Mouse (Mus musculus) embryo, embryonic 11 days (tissue): ENCODE measurements around the gene Slc30a1.

Experiments
- DNase-seq: peaks from one replicate; pipeline ENCODE4 v3.0.0-alpha.2; 2015

The Slc30a1 gene

DNA sequence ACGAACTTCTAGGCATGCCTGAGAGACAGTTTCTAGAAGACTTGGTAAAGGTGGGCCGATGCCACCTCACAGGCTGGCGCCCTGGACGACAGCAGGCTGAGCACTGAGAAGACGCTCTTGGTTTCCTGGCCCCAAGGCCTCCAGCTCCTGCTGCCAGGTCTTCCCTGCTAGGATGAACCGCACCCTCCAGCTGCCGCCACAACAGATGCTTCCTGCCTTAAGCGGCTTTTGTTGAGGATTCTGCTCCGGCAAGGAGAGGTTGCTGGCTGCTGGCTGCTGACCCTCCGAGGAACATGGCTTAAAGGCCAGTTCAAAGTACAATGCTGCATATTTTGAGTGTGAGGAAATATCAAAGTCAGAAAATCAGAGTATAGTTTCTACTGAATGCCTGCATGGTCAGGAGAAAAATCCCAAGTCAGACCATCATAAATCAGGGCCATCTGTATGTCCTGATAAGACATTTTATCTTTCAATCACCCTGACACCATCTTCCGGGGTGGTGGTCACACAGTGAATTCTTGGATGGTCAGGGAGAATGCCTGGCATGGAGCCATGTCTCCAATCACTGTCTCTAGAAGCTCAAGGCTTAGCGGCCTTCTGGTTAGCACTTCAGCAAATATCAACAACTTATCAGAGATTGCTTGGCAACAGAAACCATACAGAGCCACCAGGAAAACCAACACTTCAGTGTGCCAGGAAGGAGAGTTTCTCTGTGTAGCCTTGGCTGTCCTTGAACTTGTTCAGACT, 9.6 kb upstream of the Slc30a1 start:
- DNase-seq, result peak; percentile 27

DNA sequence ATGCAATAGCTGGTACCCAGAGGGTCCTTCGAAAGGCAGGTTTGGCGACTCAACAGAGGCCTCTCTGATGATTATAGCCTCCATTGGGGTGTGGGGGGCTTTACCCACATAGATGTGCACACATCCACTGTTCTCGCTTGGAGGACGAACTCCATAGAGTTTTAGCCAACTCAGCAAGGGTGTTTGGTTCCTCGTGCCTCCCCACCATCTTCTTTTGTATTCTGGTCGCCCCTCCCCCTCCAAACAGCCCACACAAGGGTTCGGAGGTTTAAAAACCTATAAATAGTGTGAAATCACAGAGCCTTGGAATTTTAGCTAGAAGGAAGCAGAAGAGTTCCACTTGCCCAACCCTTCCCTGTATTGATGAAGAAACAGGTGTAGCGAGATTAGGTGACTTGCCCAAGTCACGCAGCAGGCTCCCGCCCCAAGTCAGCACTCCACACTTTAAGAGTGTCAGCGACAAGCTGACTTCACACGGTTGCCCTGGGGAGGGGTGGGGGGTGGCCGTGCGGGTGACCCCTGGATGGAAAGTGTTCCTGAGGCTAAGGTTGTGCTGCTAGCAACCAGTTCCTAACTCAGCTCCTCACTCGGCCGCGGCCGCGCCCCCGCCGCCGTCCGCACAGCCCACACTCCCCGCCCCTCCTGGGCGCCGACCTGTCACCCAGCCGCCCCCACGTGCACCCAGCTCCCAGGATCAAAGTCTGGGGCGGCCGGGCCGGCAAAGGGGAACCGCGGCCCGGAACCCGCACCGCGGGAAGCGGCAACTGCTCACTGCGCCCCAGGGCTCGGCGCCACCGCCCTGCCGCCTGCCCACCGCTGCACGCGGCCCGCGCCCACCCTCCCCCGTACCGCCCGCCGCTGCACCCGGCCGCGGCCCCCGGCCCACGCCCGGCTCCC, 682 bp upstream of the Slc30a1 start:
- DNase-seq, result no peak

DNA sequence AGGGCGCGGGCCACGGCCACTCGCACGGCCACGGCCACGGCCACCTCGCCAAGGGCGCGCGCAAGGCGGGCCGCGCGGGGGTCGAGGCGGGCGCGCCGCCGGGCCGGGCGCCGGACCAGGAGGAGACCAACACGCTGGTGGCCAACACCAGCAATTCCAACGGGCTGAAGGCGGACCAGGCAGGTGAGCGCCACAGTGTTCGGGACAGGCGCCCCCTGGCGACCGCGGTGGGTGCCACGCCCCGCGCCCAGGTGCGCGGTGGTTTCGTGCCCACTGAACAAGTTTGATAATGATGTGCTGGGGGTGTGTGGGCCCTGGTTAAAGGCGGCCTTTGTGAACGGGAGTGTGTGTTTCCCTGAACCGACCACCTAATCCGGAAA, 854 bp downstream of the Slc30a1 start:
- DNase-seq, result peak; percentile 81

DNA sequence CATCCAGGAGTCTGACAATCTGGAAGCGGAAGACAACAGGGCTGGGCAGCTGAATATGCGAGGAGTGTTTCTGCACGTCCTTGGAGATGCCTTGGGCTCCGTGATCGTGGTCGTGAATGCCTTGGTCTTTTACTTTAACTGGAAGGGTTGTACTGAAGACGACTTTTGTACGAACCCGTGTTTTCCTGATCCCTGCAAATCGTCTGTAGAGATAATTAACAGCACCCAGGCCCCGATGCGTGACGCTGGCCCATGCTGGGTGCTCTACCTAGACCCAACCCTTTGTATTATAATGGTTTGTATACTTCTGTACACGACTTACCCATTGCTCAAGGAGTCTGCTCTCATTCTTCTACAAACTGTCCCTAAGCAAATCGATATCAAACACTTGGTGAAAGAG, 2.3 kb downstream of the Slc30a1 start:
- no peak for DNase-seq

DNA sequence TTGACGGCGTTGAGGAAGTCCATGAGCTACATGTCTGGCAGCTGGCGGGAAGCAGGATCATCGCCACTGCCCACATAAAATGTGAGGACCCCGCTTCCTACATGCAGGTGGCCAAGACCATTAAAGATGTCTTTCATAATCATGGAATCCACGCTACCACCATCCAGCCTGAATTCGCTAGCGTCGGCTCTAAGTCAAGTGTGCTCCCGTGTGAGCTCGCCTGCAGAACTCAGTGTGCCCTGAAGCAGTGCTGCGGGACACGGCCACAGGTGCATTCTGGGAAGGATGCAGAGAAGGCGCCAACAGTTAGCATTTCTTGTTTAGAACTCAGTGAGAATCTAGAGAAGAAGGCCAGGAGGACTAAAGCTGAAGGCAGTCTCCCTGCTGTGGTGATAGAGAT, 2.7 kb downstream of the Slc30a1 start:
- DNase-seq, result no peak

DNA sequence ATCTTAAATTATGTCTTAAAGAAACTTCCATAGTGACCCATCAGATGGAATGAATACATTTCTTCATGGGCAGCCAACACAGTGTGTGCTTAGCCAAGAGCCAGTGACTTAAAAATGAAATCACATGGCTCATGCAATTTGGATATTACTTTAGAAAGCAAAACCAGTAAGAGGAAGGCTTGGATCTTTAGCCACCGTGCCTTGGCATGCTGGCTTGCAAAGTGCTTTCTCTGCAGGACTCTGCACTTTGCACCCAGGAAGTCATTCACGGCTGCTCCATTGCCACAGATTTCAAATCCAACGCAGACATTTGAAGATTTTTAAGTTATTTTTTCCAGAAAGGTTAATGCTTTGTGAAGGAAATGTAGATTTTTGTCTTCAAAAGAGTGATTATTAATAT, 4.1 kb downstream of the Slc30a1 start:
- DNase-seq, result no peak

DNA sequence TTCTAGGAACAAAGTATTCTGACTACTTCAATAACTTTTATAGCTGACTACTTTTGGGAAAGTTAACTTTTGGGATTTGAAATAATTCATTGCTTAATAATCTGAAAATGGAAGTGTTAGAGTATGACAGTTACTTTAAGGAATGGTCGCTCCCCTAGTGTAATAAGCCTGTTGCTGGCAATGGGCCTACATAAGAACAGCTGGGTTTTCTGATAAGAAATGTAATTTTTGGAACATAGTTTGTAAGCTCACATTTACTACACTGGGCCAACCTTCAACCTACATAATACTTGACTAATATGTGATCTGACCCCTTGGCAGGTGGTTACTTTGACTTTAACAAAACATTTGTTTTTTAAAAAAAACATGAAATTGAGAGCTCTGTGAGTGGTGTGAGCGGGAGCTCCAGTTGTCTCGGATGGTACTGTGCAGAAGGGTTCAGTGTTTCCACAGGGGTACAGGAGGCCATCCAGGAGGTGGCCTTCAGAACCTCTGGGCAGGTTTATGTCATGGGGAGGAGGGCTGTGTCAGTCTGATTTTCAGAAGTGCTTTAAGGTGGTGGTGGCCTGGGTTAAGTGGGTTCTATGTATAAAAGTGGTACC, 4.6 kb downstream of the Slc30a1 start:
- DNase-seq, result no peak

DNA sequence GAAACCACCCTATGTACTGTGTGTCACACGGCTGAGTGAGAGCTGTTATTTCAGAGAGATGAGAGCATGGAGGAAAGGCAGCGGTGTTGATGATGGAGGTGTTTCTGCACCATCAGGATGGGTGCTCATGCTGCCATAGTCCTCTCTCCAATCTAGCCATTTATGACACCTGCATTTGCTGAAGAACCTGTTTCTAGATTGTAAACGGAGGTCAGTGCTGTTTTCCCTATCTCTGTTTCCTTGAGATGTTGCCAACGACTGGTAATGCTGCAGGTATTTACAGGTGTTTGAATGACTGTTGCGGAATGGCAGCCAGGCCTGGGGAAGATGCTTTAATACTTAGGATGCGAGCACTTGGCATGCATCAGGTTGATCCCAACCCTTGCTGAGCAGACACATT, 8.1 kb downstream of the Slc30a1 start:
- DNase-seq, result no peak

DNA sequence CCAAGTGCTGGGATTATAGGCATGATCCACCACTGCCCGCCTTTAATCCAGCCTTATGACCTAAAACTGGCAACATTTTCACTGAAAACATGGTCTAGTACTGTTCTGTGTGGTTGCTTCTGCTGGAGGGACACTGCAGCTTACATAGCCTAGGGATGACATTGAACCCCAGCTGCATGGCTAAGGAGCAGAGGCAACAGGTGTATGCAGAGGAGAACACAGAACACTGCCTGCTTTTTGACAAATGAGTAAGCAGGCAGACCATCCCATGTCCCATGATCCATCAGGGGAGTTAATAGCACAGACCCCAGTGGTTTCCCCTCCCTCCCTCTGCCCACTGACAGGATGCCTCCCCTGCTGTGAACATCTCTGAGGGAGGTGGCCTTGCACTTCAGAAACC, 9.0 kb downstream of the Slc30a1 start:
- DNase-seq, result no peak

DNA sequence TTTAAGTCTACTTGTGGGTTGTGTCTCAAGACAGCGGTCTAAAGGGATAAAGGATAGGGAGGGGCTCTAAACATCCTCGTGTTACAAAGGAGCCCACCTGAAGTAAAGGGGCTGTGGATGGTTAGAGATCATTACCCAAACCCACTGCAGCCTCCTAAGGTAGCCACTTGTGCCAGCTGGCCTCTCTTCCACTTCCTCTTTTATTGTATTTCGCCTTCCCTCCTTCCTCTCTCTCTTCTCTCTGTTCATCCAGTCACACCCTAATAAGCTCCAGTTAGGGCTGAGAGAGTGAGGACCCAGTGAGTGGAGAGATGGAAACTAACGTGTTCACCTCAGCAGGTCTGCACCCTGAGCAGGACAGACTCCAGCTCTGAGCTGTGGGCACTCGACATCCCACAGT, 10.3 kb downstream of the Slc30a1 start:
- no peak for DNase-seq

DNA sequence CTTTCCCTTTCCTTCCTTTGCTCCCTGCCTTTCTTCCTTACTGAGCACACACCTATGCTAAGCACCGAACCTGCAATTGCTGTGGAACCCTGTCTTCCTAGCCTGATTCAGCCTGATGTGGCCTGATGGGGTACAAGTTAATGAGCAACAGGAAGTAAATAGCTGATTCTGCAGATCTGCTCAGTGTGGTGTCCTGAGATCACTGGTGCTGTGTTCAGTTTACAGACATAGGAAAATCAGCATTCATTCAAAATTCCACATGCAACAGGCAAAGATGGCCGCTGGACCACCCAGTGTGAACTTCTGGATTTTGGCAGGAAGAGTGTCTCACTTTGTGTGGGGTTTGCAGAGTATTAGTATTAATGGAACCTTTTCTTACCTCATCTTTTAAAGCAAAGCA, 12.8 kb downstream of the Slc30a1 start:
- no peak for DNase-seq

DNA sequence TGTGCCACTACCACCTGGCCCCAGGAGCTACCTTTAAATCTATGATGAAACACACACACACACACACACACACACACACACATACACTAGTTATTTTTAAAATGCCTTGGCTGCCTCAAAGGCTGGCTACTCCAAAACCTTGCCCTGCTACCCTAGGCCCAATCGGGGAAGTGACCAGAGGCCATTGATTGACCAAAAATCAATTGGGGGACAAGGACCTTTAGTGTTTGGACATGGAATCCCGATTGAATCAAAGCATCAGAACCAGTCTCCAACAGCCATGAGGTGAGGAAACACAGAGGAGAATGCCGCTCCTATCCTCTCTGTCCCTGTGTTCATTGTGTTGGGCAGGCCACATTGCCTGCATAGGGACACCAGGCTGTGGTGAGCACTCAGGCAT, 15.1 kb downstream of the Slc30a1 start:
- no peak for DNase-seq

DNA sequence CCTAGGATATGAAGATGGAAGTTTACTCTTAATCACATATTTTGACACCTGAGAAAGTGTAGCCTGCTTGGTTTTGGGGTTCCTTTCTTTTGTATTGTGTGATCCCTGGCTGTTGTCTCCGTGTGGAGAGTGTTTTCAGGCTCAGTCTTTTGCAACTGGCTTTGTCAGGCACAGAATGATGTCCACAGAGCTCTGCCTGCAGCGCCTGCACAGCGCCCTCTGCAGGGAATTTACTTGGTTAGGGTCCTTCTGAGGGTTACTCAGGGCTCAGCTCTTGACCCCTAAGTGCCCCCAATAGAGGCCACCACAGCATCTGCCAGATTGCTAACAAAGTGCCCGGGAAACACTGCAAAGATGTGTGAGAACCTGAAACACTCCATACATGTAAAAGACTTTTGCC, 18.9 kb downstream of the Slc30a1 start:
- DNase-seq, result no peak

DNA sequence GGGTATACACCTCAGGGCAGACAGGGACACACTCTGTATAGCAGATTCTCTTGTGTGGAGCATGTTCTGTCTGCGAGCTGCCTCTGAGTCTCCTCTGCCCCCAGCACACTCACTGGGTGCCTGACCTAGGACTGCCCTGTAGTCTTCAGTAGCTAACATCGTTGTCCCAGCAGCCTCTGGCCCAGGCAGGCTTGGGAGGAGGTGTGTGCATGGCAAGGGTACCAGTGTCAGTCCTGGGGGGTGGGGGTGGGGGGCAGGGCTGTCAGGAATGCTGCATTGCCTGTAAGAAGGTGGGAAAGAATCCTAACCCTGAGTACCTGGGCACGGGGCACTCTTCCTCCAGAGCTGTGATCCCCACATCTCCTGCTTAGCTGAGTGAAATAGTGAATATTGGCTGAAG, 20.1 kb downstream of the Slc30a1 start:
- DNase-seq, result no peak

DNA sequence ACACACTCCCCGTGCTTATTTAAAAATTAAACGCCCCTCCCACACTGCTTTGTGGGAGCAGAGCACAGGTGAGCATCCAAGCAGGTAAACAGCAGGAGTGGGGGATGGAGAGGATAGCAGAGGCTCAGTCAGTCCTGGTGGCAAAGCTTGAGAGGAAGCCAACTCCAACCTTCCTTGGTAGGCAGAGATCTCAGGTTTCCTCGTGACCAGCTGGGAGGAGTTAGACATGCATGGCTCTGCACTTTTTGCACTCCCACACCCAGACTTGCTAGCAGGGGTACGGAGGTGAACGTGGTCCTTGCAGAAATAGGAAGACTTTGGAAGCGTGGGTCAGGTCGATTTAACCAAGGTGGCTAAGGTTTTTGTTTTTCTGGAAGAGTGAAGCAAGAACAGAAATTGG, 21.8 kb downstream of the Slc30a1 start:
- no peak for DNase-seq

DNA sequence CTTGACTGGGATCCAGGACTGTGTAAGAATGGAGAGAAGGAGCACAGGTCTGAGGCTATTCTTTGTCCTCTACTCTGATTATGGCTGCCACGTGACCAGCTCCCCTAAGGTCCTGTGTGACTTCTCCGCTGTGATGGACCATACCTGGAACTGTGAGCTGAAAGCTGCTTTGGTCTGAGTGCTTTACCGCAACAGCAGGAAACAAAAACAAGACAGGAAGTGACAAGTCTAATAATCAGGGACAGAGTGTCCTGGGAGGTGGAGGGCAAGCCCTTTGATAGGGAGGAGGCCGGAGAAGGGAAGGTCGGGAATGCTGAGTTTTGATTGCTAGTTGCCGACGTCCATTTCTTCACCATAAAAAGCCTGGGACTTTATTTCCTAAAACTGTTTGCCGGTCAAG, 22.5 kb downstream of the Slc30a1 start:
- DNase-seq, result no peak

DNA sequence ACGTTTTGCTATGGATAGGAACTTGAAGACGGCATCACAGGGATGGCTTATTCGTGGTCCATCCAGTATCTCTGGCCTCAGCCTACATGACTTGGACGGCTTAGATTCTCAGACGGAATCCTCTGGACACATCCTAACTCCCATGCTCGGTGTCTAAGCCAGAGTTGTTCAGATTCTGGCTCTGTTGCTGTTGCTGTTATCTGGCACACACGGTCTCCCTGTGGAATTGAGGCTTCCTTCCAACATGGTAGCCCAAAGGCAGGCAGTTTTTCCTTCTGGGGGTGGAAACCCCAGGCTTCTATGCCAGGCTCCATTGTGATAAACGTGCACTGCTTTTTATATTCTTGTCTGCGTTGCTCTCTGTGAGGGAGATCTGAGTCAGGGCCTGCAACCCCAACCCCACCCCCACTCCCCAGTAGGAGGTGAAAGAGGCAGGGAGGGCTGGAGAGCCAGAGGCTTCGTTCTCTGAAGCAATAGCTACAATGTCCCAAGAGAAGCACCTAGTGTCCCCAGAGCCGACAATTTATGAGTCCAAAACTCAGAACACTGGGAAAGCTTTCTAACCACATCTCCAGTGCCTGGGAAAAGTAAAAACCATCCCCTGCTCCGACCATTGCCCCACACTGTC, 23.4 kb downstream of the Slc30a1 start:
- DNase-seq, result no peak

DNA sequence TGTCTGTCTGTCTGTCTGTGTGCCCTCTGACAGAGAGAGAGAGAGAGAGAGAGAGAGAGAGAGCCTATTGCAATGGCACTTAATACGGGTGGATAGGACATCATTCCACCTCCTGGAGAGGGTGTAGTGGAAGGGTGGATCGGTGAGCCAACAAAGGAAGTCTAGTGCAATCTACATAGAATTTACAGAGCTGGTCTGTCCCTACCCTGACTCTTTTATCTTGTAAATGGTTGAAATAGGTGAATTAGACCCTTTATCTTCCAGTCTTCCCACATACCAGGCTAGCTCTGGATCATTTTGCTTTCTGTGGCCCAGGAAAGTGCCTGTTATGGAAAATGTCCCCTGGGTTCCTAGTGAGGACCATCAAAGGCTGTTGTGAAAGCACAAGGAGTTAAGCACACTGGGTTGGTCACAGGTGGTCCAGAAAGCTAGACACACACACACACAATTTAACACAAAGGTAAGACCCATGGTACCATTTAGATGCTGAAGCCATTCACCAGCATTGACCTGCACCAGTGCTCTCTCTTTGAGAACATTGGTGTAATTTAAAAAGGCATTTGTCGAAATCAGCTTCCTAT, 24.0 kb downstream of the Slc30a1 start:
- DNase-seq, result no peak

DNA sequence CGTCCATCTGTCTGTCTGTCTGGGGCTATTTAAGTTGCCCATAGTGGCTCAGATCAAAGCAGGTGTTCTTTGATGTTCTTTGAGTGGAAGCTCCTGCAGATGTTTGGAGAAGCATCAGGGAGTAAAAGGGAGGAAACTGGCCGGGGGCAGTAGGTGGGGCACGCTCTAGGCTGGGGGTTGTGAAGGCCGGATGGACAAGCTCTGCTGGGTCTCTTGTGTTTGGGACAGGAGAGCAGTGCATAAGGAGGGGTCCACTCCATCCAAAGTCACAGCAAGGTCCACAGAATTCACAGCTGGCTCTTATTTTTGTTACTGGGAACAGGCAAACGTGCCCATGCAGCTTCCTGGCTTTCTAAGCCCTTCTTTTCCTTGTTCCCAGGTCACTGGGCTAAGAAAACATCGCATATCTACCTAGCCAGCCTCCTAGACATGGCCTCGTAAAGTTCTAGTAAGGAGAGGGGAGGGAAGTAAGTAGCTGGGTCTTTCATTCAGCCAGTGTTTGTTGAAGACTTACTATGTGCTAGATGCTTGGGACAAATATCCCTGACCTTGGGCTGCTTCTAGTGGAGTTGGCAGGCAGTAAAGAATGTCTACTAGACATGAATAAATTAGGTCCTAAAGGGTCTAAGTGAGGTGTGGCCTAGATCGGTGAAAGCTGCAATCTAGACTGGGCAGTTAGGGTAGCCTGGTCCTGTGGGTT, 25.9 kb downstream of the Slc30a1 start:
- no peak for DNase-seq

DNA sequence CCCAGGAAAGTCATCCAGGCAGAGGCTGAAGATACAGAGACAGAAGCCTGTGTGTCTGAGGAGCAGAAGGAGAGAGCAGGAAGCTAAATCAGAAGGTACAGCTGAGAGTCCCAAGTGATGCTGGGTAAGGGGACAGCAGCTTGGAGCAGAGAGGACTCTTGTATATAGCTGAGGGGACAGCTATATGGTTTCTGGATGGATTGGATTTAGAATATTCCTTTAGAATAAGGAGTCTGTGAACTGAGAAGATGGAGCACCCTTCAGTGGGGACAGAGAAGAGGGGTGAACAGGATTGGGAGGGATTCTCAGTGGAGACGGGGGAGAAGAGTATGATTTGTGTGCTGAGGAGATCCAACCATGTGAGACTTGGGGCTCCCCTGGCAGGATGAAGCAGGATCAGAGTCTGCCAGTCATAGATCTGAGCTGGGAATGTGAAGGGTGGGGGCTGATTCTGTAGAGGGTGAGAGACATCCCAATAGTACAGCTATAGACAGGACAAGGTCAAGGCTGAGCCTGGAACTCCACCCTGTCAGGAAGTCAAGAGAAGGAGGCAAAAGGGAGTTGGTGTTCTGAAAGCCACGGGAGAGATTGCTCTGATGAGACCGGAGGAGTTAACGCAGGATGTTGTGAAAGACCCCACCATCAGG, 26.5 kb downstream of the Slc30a1 start:
- DNase-seq, result no peak

DNA sequence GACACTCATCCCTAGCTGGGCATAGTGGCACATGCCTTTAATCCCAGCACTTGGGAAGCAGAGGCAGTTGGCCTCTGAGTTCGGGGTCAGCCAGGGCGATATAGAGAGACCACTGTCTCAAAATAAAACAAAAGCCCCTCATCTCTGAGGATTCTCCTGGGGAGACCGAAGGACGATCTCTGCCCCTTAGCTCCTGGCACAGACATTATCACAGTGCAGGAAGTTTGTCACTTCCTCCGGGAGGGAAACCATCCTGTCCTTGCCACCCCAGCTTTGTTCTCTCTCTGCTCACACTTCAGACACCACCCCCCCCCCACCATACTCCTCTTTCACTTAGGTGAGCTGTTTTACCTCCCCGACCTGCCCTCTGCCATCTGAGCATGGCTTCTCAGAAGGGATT, 37.1 kb downstream of the Slc30a1 start:
- no peak for DNase-seq

DNA sequence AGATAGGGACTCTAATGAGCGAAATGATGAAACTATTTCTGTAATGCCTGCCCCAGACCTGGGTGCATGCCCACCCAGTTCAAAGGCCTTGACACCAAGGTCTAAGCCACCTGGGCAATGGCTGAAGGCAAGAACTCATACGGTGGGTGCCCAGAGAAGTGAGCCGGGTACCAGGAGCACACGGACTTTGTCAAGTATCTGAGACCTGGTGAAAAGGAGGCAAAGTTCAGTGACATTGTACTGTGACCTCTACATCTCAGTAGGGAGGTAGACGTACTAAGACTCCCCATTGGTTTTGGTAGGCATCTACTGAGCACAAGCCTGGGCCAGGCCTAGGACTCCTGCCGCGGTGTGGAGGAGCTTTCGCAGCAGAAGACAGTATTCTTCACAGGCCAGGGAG, 38.8 kb downstream of the Slc30a1 start:
- no peak for DNase-seq
